Mouse (Mus musculus) midbrain, embryonic 12.5 days (tissue): ENCODE results near the gene Art2b. TPM values are rescaled to one million over a fixed set of nuclear protein-coding genes. Genes with fewer than 3 reads are reported as not detected.
"Not testable (repeated sequence)": the region's sequence is repeated elsewhere in the genome, so short reads cannot be mapped to it uniquely, and the experiment has no call there.

ENCODE experiments used
- ATAC-seq: fragments of 200-750 bp; cut with Nextera tagmentation; 2 replicates; pipeline ENCODE4 v1.8.0; 2017; ENCODE audit warnings: low read depth, moderate TSS enrichment, moderate library complexity; ENCODE audit not compliant: low FRiP score
- H3K27ac ChIP-seq: fragments of 300-500 bp; sonication (generic); replicated peaks from 2 replicates; pipeline ENCODE4 v1.5.1; 2016; ENCODE audit warnings: mild to moderate bottlenecking
- H3K27me3 ChIP-seq: fragments of 300-500 bp; sonication (generic); 2 replicates; pipeline ENCODE4 v1.6.1; 2016; ENCODE audit warnings: mild to moderate bottlenecking
- H3K36me3 ChIP-seq: fragments of 300-500 bp; sonication (generic); 2 replicates; pipeline ENCODE4 v1.6.1; 2016
- H3K4me1 ChIP-seq: fragments of 300-500 bp; sonication (generic); 2 replicates; pipeline ENCODE4 v1.6.1; 2016
- H3K4me2 ChIP-seq: fragments of 300-500 bp; sonication (generic); replicated peaks from 2 replicates; pipeline ENCODE4 v1.6.1; 2016; ENCODE audit warnings: mild to moderate bottlenecking, moderate library complexity
- H3K4me3 ChIP-seq: fragments of 300-500 bp; sonication (generic); 2 replicates; pipeline ENCODE4 v1.5.1; 2016; ENCODE audit warnings: mild to moderate bottlenecking
- H3K9ac ChIP-seq: fragments of 300-500 bp; sonication (generic); replicated peaks from 2 replicates; pipeline ENCODE4 v1.6.1; 2016; ENCODE audit warnings: mild to moderate bottlenecking, moderate library complexity
- H3K9me3 ChIP-seq: fragments of 300-500 bp; sonication (generic); 2 replicates; pipeline ENCODE4 v1.6.1; 2016; ENCODE audit warnings: mild to moderate bottlenecking
- WGBS: fragments of 180-500 bp; shearing (Covaris S2); methylation state at CpG from one replicate; pipeline ENCODE4 v1.1.7; 2016; 5-methylcytosine and 5-hydroxymethylcytosine counted together
- polyA plus RNA-seq: library from polyadenylated mRNA; unstranded; fragments of >200 nt; fragmentation: Nextera tagmentation; extraction: Ambion mirVana; gene quantifications from 2 replicates; pipeline ENCODE4 v1.2.1, GENCODE M21; 2016

The Art2b gene
- polyA plus RNA-seq, 1 experiment from 2014 or later, result not detected

DNA sequence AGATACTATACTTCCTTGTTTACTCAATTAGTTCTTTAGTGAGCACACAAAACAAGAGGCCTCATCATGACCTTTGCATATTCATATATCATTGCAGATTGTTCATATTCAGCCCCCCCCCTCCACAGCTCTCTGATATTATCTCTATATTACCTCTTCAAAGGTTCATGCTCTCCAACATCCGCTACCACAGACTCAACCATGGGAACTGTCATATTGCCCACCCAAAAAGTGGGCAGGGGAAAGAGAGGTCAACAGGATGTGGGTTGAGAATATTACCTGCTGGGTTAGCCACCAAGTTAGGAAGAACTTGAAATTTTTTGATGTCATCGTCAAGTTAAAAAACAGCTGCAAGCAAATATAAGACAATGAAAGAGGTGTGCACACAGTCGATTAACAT lies 29.9 kb downstream of the Art2b start:
- H3K9me3 ChIP-seq, H3K27me3 ChIP-seq, H3K36me3 ChIP-seq, H3K9ac ChIP-seq, ATAC-seq, H3K4me1 ChIP-seq, H3K4me2 ChIP-seq, H3K27ac ChIP-seq, H3K4me3 ChIP-seq: not testable (repeated sequence)
- WGBS, result 90% methylated on average over 3 of the region's 3 CpGs

DNA sequence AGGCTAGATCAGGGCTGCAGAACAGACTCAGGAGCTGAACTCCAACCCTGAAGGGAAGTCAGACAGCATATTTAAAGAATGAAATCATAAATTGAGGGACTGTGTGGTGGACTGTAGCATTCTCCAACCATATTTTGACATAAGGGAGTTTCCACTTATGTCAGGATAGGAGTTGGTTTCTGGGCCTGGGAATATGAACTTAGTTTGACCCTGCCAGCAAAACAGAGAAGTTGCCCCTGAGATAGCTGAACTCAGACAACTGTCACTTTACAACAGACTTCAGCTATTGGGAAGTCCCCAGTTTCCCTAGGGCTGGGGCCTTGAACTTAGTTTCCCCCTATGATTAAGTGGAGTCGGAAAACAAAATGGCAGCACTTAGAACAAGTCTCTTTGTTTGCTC lies 33.9 kb downstream of the Art2b start:
- ATAC-seq, result no peak
- WGBS, result 97% methylated on average over 1 of the region's 1 CpGs
- no peak overlapping the region for H3K27ac ChIP-seq

DNA sequence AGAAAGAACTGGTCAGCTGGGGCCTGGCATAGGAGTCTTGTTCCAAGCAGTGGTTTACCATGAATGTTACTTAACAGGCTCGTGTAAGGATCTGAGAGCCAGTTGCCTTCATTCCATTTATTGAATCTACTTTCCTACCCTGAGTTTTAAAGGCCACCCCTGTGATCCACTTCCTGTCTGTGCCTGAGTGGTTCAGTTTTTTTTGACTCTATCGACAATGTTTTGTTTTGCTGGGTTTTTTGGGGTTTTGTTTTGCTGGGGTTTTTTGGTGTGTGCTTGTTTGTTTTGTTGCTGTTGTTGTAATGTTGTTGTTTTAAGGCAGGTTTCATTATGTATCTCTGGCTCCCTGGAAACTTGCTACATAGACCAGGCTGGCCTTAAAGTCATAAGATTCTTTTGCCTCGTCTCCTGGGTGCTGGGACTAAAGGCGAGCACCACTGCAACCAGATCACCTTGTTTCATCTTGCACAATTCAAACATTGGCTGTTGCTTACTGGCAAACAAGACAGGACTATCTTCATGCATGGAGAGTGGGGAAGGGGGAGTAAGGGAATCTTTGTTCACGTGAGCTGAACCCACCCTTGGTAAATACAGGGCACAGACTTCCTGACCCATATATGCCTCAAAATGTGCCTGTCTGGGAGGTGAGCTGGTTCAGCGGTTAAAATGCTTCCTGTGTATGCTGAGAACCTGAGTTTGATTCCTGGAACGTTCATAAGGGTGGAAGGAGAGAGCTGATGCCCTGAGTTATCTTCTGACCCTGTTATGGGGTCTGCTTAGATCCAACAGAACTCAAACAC lies 34.5 kb downstream of the Art2b start:
- no peaks in the 10 kb centered on the region for H3K9me3 ChIP-seq
- H3K36me3 ChIP-seq, result no peaks in the 10 kb centered on the region
- WGBS, result 70% methylated on average over 7 of the region's 7 CpGs
- no peak overlapping the region for H3K4me2 ChIP-seq
- no peak overlapping the region for H3K9ac ChIP-seq
- H3K4me1 ChIP-seq, result no peaks in the 10 kb centered on the region
- no peak overlapping the region for H3K27ac ChIP-seq
- H3K27me3 ChIP-seq, result no peaks in the 10 kb centered on the region
- H3K4me3 ChIP-seq, result no peak overlapping the region
- ATAC-seq, result no peak

More for the DNA sequence above, 33.9 kb downstream of the Art2b start:
- H3K27me3 ChIP-seq, result no peaks in the 10 kb centered on the region
- H3K9me3 ChIP-seq, result no peaks in the 10 kb centered on the region
- H3K4me3 ChIP-seq, result no peak overlapping the region
- no peaks in the 10 kb centered on the region for H3K36me3 ChIP-seq
- H3K4me1 ChIP-seq, result no peaks in the 10 kb centered on the region
- no peak overlapping the region for H3K9ac ChIP-seq
- no peak overlapping the region for H3K4me2 ChIP-seq

DNA sequence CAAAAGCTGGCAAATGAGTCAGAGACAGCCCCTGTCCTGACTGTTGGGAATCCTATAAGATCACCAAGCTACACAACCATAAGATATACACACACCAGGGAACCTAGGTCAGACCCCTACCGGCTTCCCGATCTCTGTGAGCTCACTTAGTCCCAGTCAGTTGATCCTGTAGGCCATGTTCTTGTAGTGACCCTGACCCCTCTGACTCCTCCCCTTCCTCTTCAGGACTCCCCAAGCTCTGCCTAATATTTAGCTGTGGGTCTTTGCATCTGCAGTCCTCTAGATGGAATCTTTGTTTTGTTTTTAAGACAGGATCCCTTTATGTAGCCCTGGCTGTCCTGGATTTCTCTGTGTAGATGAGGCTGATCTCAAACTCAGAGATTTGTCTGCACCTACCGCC lies 36.1 kb downstream of the Art2b start:
- ATAC-seq, result no peak
- WGBS, result 73% methylated on average over 3 of the region's 3 CpGs
- no peak overlapping the region for H3K4me2 ChIP-seq
- no peaks in the 10 kb centered on the region for H3K27me3 ChIP-seq
- no peaks in the 10 kb centered on the region for H3K9me3 ChIP-seq
- H3K27ac ChIP-seq, result no peak overlapping the region
- H3K4me3 ChIP-seq, result no peak overlapping the region
- H3K36me3 ChIP-seq, result no peaks in the 10 kb centered on the region
- no peaks in the 10 kb centered on the region for H3K4me1 ChIP-seq
- H3K9ac ChIP-seq, result no peak overlapping the region

DNA sequence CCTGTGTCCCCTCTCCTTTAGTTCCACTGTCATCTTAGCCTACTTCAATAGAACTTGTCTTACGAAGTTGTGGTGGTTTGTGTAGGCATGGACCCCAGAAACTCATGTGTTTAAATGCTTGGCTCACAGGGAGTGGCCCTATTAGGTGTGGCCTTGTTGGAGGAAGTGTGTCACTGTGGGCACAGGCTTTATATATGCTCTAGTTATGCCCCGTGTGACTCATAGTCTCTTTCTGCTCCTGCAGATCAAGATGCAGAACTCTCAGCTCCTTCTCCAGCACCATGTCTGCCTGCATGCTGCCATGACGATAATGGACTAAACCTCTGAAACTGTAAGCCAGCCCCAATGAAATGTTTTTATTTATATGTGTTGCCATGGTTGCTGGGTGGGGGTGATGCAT lies 37.7 kb downstream of the Art2b start:
- no peaks in the 10 kb centered on the region for H3K36me3 ChIP-seq
- ATAC-seq, result no peak
- no peaks in the 10 kb centered on the region for H3K9me3 ChIP-seq
- no peak overlapping the region for H3K4me3 ChIP-seq
- no peak overlapping the region for H3K9ac ChIP-seq
- H3K27ac ChIP-seq, result no peak overlapping the region
- no peaks in the 10 kb centered on the region for H3K27me3 ChIP-seq
- H3K4me2 ChIP-seq, result no peak overlapping the region
- H3K4me1 ChIP-seq, result no peaks in the 10 kb centered on the region
- WGBS, result 90% methylated on average over 3 of the region's 3 CpGs

DNA sequence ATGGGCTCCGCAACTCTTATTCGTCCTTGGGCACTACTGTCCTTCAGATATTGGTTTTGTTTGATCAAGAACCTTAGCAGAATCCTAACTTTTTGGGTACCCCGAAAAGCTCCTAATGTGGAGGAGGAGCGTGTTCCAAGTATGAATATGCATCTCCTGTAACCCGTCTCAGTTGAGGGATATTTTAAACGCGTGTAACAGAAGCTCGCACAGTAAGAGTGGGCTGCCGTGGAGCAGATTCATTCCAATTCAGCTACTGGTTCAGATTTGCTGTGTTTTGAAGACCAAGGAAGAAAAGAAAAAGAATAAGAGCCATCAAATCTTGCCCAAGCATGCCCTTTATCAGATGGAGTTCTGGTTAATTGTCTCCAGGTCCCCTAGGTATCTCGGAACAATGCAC lies 43.7 kb downstream of the Art2b start:
- Histone ChIP-seq H3K27ac (no peak overlapping the region), H3K4me1 (0 out of 2 replicates have a peak, but pooled peaks cover 3% of the 10 kb centered on the region), H3K27me3 (no peaks in the 10 kb centered on the region), H3K9ac (no peak overlapping the region), H3K36me3 (no peaks in the 10 kb centered on the region), H3K4me2 (peak overlapping the region; percentile 14; the same call in 1 of the 2 replicates), H3K4me3 (no peak overlapping the region), H3K9me3 (no peaks in the 10 kb centered on the region)
- WGBS, result 70% methylated on average over 10 of the region's 10 CpGs
- ATAC-seq, result no peak

DNA sequence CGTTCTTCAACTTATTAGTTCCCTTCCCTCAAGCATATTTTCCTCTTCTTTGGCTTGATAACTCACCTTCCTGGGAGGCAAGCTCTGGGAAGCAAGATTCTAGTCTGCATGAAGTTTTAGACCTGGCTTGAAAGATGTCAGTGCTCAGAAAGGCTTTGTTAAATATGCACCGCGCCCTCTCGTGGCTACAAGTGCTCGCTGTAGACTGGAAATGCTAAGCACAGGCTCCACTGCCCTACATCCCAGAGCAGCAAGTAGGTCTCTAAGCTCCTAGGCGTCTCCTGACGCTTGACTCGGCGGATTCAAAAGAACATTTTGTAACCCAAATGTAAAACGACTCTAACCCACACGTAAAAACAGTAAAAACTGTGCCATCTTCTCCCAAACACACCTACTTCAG lies 44.3 kb downstream of the Art2b start:
- H3K4me3 ChIP-seq, result no peak overlapping the region
- 5% methylated on average over 11 of the region's 11 CpGs for WGBS
- no peak overlapping the region for H3K9ac ChIP-seq
- no peaks in the 10 kb centered on the region for H3K9me3 ChIP-seq
- no peak for ATAC-seq
- H3K4me2 ChIP-seq, result peak overlapping the region; percentile 14; the same call in 1 of the 2 replicates
- H3K36me3 ChIP-seq, result no peaks in the 10 kb centered on the region
- no peaks in the 10 kb centered on the region for H3K27me3 ChIP-seq
- H3K27ac ChIP-seq, result no peak overlapping the region
- H3K4me1 ChIP-seq, result 0 out of 2 replicates have a peak, but pooled peaks cover 3% of the 10 kb centered on the region

DNA sequence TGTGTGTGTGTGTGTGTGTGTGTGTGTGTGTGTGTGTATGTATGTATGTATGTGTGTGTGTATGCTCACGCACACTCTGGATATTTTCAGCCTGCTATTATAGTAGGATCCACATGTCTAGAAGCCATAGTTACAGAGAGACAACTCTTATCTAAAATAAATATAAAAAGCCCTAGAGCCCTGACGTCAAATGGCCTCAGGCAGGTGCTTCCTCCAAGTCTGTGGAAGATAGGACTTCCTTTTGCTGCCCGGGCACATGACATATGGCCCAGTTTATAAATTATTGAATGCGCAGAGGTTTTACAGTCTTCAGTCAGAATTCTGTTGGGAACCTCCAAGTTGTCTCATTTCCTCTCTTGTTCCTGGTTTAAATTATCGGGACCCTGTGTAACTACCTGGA lies 44.7 kb downstream of the Art2b start:
- WGBS, result 83% methylated on average over 5 of the region's 5 CpGs
- no peak for ATAC-seq
- Histone ChIP-seq H3K36me3 (no peaks in the 10 kb centered on the region), H3K27me3 (no peaks in the 10 kb centered on the region), H3K9ac (no peak overlapping the region), H3K4me2 (no peak overlapping the region), H3K27ac (no peak overlapping the region), H3K4me3 (no peak overlapping the region), H3K4me1 (0 out of 2 replicates have a peak, but pooled peaks cover 3% of the 10 kb centered on the region), H3K9me3 (no peaks in the 10 kb centered on the region)

DNA sequence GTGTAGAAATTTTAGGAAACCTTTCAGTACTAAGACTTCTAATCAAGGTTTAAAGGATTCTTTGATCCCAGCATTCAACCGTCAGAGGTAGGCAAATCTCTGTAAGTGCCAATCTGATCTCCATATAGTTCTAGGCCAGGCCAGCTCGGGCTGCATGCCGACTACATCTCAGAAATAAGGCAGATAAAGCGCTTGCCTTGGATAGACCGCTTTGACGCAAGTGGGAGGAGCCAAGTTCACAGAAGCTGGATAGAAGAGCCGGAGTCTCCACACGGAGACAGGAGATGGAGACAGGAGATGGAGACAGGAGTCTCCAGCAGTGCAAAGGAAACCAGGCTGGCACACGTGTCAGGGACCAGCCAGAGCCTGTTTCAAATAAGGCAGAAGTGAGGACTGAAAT lies 45.6 kb downstream of the Art2b start:
- Histone ChIP-seq H3K36me3 (no peaks in the 10 kb centered on the region), H3K27ac (no peak overlapping the region), H3K9ac (no peak overlapping the region), H3K4me1 (0 out of 2 replicates have a peak, but pooled peaks cover 3% of the 10 kb centered on the region), H3K4me2 (no peak overlapping the region), H3K4me3 (no peak overlapping the region), H3K9me3 (no peaks in the 10 kb centered on the region), H3K27me3 (no peaks in the 10 kb centered on the region)
- 48% methylated on average over 9 of the region's 9 CpGs for WGBS
- no peak for ATAC-seq

DNA sequence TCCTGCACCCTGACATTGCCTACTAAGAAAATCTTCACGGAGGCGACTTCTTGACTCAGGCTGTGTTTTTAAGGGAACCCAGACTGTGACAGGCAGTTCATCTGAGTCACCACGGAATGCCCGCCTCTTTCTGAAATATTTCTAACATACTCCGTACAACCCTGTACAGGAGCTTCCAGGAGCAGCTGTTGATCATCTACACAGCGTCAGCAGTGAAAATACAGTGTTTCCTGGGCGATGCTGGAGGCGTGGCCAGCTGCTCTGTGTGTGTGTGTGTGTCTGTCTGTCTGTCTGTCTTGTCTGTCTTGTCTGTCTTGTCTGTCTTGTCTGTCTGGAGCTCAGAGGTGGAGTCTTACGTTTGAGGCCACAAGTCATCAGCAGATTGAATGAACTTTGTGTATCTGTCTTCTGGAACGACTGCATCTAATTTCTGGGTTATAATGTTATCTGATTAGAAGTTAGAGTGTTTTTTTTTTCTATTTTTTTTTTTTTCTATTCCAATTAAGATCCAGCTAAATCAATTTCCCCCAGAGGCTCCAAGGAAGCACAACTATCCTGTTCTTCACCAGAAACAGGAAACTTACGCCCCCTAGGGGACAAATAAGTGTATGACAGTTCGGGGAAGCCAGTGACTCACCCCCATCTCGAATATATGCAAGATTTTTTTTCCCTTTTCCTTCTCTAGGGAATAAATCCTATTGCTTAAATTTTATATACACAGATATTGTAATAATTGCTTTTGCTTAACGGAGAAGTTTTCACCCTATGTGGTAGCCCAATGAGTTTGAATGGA lies 47.1 kb downstream of the Art2b start:
- H3K27ac ChIP-seq, result no peak overlapping the region
- H3K36me3 ChIP-seq, result no peaks in the 10 kb centered on the region
- 62% methylated on average over 14 of the region's 14 CpGs for WGBS
- no peaks in the 10 kb centered on the region for H3K9me3 ChIP-seq
- H3K4me1 ChIP-seq, result peaks cover 9% of the 10 kb centered on the region; the same call in 1 of the 2 replicates
- no peak overlapping the region for H3K4me3 ChIP-seq
- no peak for ATAC-seq
- H3K9ac ChIP-seq, result no peak overlapping the region
- H3K27me3 ChIP-seq, result no peaks in the 10 kb centered on the region
- H3K4me2 ChIP-seq, result no peak overlapping the region

DNA sequence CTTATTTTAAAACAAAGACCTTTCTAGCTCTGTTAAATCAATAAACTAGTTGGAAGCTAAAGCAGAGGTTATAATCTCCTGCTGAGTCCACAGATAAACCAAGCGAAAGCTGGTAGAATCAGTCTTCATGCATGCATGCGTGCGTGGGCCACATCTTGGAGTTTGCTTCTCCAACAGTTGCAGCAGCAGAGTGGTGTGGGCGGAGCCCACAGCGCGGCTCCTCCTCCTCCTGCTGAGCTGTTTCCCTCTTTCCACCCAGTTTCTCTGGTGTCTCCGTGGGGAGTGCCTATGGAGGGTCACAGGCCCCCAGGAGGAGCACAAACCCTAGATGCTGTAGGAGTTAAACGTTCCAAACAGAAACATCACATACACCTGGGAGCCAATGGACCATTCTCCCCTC lies 47.9 kb downstream of the Art2b start:
- Histone ChIP-seq H3K9ac (no peak overlapping the region), H3K4me2 (no peak overlapping the region), H3K9me3 (no peaks in the 10 kb centered on the region), H3K4me3 (no peak overlapping the region), H3K27ac (no peak overlapping the region), H3K36me3 (no peaks in the 10 kb centered on the region), H3K27me3 (no peaks in the 10 kb centered on the region), H3K4me1 (peaks cover 9% of the 10 kb centered on the region; the same call in 1 of the 2 replicates)
- ATAC-seq, result no peak
- WGBS, result 49% methylated on average over 8 of the region's 8 CpGs

DNA sequence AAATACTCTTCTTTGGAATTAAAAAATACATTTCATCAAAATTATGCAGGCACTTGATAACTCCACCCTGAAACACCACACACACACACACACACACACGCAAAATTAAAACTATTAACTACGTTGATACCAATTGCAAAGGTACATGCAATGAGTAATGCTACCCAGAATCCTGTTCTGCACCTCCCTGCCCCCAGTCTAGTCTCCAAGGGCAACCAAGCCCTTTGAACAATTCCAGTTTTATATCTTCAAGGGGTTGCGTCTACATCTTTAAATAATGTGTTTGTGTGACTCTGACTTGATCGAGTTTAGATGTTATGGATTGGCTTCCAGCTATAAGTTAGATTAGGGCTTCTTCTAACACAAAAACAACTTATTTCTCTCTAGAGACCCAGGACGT lies 49.9 kb downstream of the Art2b start:
- peaks cover 9% of the 10 kb centered on the region; the same call in 1 of the 2 replicates for H3K4me1 ChIP-seq
- no peaks in the 10 kb centered on the region for H3K36me3 ChIP-seq
- H3K9ac ChIP-seq, result no peak overlapping the region
- no peak overlapping the region for H3K4me2 ChIP-seq
- WGBS, result 76% methylated on average over 5 of the region's 5 CpGs
- no peak overlapping the region for H3K27ac ChIP-seq
- no peak overlapping the region for H3K4me3 ChIP-seq
- no peaks in the 10 kb centered on the region for H3K9me3 ChIP-seq
- no peak for ATAC-seq
- H3K27me3 ChIP-seq, result no peaks in the 10 kb centered on the region
